Mouse (Mus musculus) embryonic facial prominence, embryonic 14.5 days (tissue): ENCODE data around the gene Chst15. TPM values are rescaled to one million over a fixed set of nuclear protein-coding genes. Genes with fewer than 3 reads are reported as not detected.

Source experiments
- ATAC-seq: fragments of 200-750 bp; cut with Nextera tagmentation; 2 replicates; pipeline ENCODE4 v1.8.0; 2017; ENCODE audit warnings: low read depth, moderate number of reproducible peaks, moderate TSS enrichment
- DNase-seq: peaks from one replicate; pipeline ENCODE4 v3.0.0-alpha.2; 2015; ENCODE audit warnings: low spot score
- H3K27ac ChIP-seq: fragments of 300-500 bp; sonication (generic); replicated peaks from 2 replicates; pipeline ENCODE4 v1.5.1; 2014; ENCODE audit warnings: low read depth, mild to moderate bottlenecking, low read length, moderate library complexity
- H3K27me3 ChIP-seq: fragments of 300-500 bp; sonication (generic); replicated peaks from 2 replicates; pipeline ENCODE4 v1.6.1; 2014; ENCODE audit warnings: low read length; ENCODE audit not compliant: control insufficient read depth, insufficient read depth
- H3K36me3 ChIP-seq: fragments of 300-500 bp; sonication (generic); 2 replicates; pipeline ENCODE4 v1.6.1; 2014; ENCODE audit warnings: low read length, mixed read lengths; ENCODE audit not compliant: control insufficient read depth, insufficient read depth
- H3K4me1 ChIP-seq: fragments of 300-500 bp; sonication (generic); 2 replicates; pipeline ENCODE4 v1.6.1; 2014; ENCODE audit warnings: antibody characterized with exemption, low read length; ENCODE audit not compliant: control insufficient read depth, insufficient read depth
- H3K4me2 ChIP-seq: fragments of 300-500 bp; sonication (generic); 2 replicates; pipeline ENCODE4 v1.6.1; 2014; ENCODE audit warnings: low read depth, mild to moderate bottlenecking, low read length, moderate library complexity, mixed read lengths
- H3K4me3 ChIP-seq: fragments of 300-500 bp; sonication (generic); 2 replicates; pipeline ENCODE4 v1.5.1; 2014; ENCODE audit warnings: low read depth, mild to moderate bottlenecking, low read length
- H3K9ac ChIP-seq: fragments of 300-500 bp; sonication (generic); 2 replicates; pipeline ENCODE4 v1.6.1; 2014; ENCODE audit warnings: low read depth, mild to moderate bottlenecking, low read length, moderate library complexity, mixed read lengths
- H3K9me3 ChIP-seq: fragments of 300-500 bp; sonication (generic); 2 replicates; pipeline ENCODE4 v1.6.1; 2016; ENCODE audit warnings: low read length; ENCODE audit not compliant: control insufficient read depth
- WGBS: fragments of 180-500 bp; shearing (Covaris S2); extraction: QIAGEN DNeasy Blood & Tissue Kit; methylation state at CpG from one replicate; pipeline ENCODE4 v1.1.7; 2014; 5-methylcytosine and 5-hydroxymethylcytosine counted together
- polyA plus RNA-seq: library from polyadenylated mRNA; unstranded; fragments of >200 nt; fragmentation: Nextera tagmentation; extraction: Ambion mirVana; gene quantifications from 2 replicates; pipeline ENCODE4 v1.2.1, GENCODE M21; 2014

The Chst15 gene
- polyA plus RNA-seq, 1 experiment from 2014 or later = 14.2 TPM

- H3K9me3 ChIP-seq = no peaks in the 10 kb centered on the region
- H3K9ac ChIP-seq = no peak overlapping the region
- WGBS = 54% methylated on average over 1 of the region's 1 CpGs
- no peak for DNase-seq
- H3K4me2 ChIP-seq = no peak overlapping the region
- no peak overlapping the region for H3K27ac ChIP-seq
- H3K4me1 ChIP-seq = peaks cover 10% of the 10 kb centered on the region
- no peak for ATAC-seq
- H3K27me3 ChIP-seq = no peaks in the 10 kb centered on the region
- H3K4me3 ChIP-seq = no peak overlapping the region
- no peaks in the 10 kb centered on the region for H3K36me3 ChIP-seq
Measured at GRCm38 (mm10) chr7:132330179-132330578, 13.2 kb upstream of the Chst15 start.

- no peak for ATAC-seq
- H3K36me3 ChIP-seq = no peaks in the 10 kb centered on the region
Measured at GRCm38 (mm10) chr7:132328648-132329047, 11.6 kb upstream of the Chst15 start.

GRCm38 (mm10) chr7:132325549-132326331 is 8.7 kb upstream of the Chst15 start:
- 36% methylated on average over 5 of the region's 5 CpGs for WGBS
- H3K36me3 ChIP-seq = no peaks in the 10 kb centered on the region
- no peak overlapping the region for H3K27ac ChIP-seq
- H3K9ac ChIP-seq = no peak overlapping the region
- H3K27me3 ChIP-seq = no peaks in the 10 kb centered on the region
- H3K4me1 ChIP-seq = peaks cover 12% of the 10 kb centered on the region
- H3K9me3 ChIP-seq = no peaks in the 10 kb centered on the region
- DNase-seq = peak; percentile 74
- no peak overlapping the region for H3K4me2 ChIP-seq
- H3K4me3 ChIP-seq = no peak overlapping the region
- no peak for ATAC-seq

More at GRCm38 (mm10) chr7:132328648-132329047, 11.6 kb upstream of the Chst15 start:
- no peaks in the 10 kb centered on the region for H3K27me3 ChIP-seq
- no peak overlapping the region for H3K4me2 ChIP-seq
- H3K4me1 ChIP-seq = peaks cover 10% of the 10 kb centered on the region
- DNase-seq = no peak
- no peaks in the 10 kb centered on the region for H3K9me3 ChIP-seq
- H3K27ac ChIP-seq = no peak overlapping the region
- H3K9ac ChIP-seq = no peak overlapping the region
- 93% methylated on average over 1 of the region's 1 CpGs for WGBS
- H3K4me3 ChIP-seq = no peak overlapping the region

- H3K4me3 ChIP-seq = no peak overlapping the region
- no peaks in the 10 kb centered on the region for H3K9me3 ChIP-seq
- 75% methylated on average over 5 of the region's 5 CpGs for WGBS
- H3K27ac ChIP-seq = no peak overlapping the region
- H3K27me3 ChIP-seq = no peaks in the 10 kb centered on the region
- no peaks in the 10 kb centered on the region for H3K36me3 ChIP-seq
- ATAC-seq = no peak
- H3K9ac ChIP-seq = no peak overlapping the region
- no peak overlapping the region for H3K4me2 ChIP-seq
- DNase-seq = no peak
- peaks cover 14% of the 10 kb centered on the region for H3K4me1 ChIP-seq
Measured at GRCm38 (mm10) chr7:132323430-132323829, 6.4 kb upstream of the Chst15 start.

GRCm38 (mm10) chr7:132321392-132321958 is 4.4 kb upstream of the Chst15 start:
- ATAC-seq (no peak), DNase-seq (no peak)
- Histone ChIP-seq H3K9ac (no peak overlapping the region), H3K4me1 (peaks cover 24% of the 10 kb centered on the region), H3K27me3 (no peaks in the 10 kb centered on the region), H3K4me3 (no peak overlapping the region), H3K4me2 (no peak overlapping the region), H3K36me3 (no peaks in the 10 kb centered on the region), H3K27ac (no peak overlapping the region), H3K9me3 (no peaks in the 10 kb centered on the region)
- 80% methylated on average over 2 of the region's 2 CpGs for WGBS

DNA sequence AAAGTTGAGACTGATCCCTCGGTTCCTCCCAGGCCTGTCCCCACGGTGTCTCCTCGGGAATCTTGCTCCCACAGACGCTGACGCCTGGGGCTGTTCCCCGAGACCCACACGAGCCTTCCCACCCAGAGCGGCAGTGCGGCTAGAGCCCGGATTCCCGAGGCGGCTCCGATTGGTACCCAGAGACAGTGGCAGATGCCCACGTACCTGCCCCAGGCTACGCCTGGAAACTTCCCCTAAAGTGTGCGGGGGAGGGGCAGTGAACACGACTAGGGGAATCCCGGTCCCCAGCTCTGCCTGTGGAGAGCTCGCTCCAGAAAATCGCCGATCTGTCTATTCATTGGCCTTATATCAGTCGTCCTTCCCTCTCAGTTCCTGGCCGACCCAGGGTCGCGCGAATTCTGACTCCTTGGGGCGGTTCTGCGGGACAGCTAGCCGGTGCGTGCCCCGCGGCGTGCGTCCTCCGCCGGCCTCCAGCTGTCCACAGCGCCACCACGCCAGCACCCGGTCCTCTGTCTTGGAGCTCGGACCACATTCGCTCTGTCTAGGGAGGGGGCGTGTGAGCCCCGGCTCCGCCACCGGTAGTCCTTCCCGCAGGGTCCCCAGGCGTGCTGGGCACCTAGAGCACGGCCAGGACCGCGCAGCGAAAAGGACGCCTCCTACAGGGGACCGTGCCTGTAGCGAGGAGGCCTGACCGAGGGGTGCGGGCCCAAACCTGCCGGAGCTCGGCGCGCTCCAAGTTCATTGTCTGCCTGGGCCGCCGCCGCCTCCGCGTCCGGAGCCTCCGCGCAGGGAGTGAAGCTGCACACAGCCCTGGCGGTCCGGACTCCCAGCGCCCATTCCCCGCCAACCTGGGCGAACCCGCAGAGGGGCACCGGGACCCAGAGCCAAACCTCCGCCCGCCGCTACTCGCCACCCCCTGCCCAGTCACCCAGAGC is 660 bp downstream of the Chst15 start:
- peaks cover 44% of the 10 kb centered on the region for H3K4me1 ChIP-seq
- peak overlapping the region; percentile 98 for H3K4me2 ChIP-seq
- H3K9me3 ChIP-seq = no peaks in the 10 kb centered on the region
- WGBS = 0% methylated on average over 32 of the region's 79 CpGs
- no peaks in the 10 kb centered on the region for H3K27me3 ChIP-seq
- H3K27ac ChIP-seq = peak overlapping the region; percentile 85
- peak; percentile 70 for ATAC-seq
- H3K36me3 ChIP-seq = no peaks in the 10 kb centered on the region
- peak overlapping the region; percentile 82 for H3K9ac ChIP-seq
- H3K4me3 ChIP-seq = peak overlapping the region; percentile 81
- peak; percentile 72 for DNase-seq

DNA sequence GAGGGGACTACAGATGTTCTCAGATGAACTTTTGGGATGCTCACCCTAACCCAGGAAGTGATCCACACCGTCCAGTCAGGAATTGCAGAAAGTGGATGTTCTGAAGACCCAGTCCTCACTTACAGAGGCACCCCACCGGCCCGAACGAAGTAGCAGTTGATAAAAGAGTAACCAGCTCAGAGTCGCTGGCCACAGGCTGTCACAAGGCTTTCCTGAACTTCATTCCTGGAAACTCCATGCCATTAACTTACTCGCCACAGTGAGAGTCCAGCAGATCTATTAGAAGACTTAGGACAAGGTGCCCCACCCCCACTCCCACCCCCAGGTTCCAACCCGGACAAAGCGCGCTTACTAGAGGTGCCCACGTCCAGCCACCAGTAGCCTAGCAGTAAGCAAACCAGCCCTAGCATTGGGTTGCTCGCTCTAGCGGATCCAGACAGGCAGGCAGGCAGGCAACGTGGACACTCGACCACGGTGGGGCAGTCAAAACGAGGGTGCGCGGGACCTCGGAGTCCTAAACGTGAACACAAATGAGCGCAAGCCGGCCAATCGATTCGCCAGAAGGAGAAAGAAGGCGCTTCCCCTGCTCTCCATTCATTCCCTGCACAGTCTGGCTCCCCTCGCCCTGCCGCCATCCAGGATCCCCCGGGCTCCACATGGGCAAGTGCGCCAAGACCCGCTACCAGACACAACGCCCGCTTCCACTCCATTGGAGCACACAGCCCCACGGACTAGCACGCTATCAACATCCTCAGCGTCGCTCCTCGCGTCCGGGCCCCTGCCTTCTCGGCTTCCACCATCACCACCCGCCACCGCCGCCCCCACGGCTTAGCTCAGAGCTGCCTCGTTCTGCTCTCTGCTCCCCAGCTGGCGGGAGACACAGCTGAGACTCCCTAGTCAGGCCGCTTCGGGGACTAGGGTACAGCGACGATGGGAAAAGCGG is 1.6 kb downstream of the Chst15 start:
- Histone ChIP-seq H3K4me2 (peak overlapping the region; percentile 98), H3K36me3 (no peaks in the 10 kb centered on the region), H3K4me3 (peak overlapping the region; percentile 81), H3K27me3 (no peaks in the 10 kb centered on the region), H3K27ac (peak overlapping the region; percentile 85), H3K4me1 (peaks cover 42% of the 10 kb centered on the region), H3K9ac (peak overlapping the region; percentile 82), H3K9me3 (no peaks in the 10 kb centered on the region)
- ATAC-seq = peak; percentile 64
- WGBS = 2% methylated on average over 31 of the region's 51 CpGs
- peak; percentile 92 for DNase-seq

GRCm38 (mm10) chr7:132312396-132312795 is 4.6 kb downstream of the Chst15 start:
- ATAC-seq = no peak
- Histone ChIP-seq H3K27ac (no peak overlapping the region), H3K9me3 (no peaks in the 10 kb centered on the region), H3K4me1 (peaks cover 45% of the 10 kb centered on the region), H3K9ac (no peak overlapping the region), H3K4me3 (no peak overlapping the region), H3K27me3 (no peaks in the 10 kb centered on the region), H3K4me2 (no peak overlapping the region), H3K36me3 (no peaks in the 10 kb centered on the region)
- DNase-seq = peak; percentile 75
- WGBS = 59% methylated on average over 8 of the region's 8 CpGs
